Mouse (Mus musculus) liver, postnatal 0 days (tissue): ENCODE results near the gene Vwf. TPM values are rescaled to one million over a fixed set of nuclear protein-coding genes. Genes with fewer than 3 reads are reported as not detected.

Source experiments
- ATAC-seq: fragments of 200-750 bp; cut with Nextera tagmentation; 2 replicates; pipeline ENCODE4 v1.8.0; 2017; ENCODE audit warnings: mild to moderate bottlenecking, moderate library complexity
- DNase-seq: peaks from one replicate; pipeline ENCODE4 v3.0.0-alpha.2; 2016
- H3K27ac ChIP-seq: fragments of 300-500 bp; sonication (generic); 2 replicates; pipeline ENCODE4 v1.5.1; 2014; ENCODE audit warnings: antibody characterized with exemption, moderate library complexity, mild to moderate bottlenecking, low read depth
- H3K27me3 ChIP-seq: fragments of 300-500 bp; sonication (generic); 2 replicates; pipeline ENCODE4 v1.6.1; 2014; ENCODE audit warnings: low read length, control low read depth, mixed read lengths; ENCODE audit not compliant: insufficient read depth
- H3K36me3 ChIP-seq: fragments of 300-500 bp; sonication (generic); replicated peaks from 2 replicates; pipeline ENCODE4 v1.6.1; 2014; ENCODE audit warnings: mild to moderate bottlenecking, control low read depth, low read length, moderate library complexity, mixed read lengths; ENCODE audit not compliant: insufficient read depth
- H3K4me1 ChIP-seq: fragments of 300-500 bp; sonication (generic); 2 replicates; pipeline ENCODE4 v1.6.1; 2014; ENCODE audit warnings: antibody characterized with exemption, mild to moderate bottlenecking, control low read depth; ENCODE audit not compliant: insufficient read depth
- H3K4me2 ChIP-seq: fragments of 300-500 bp; sonication (generic); 2 replicates; pipeline ENCODE4 v1.6.1; 2014; ENCODE audit warnings: low read depth, mild to moderate bottlenecking, low read length, moderate library complexity, mixed read lengths
- H3K4me3 ChIP-seq: fragments of 300-500 bp; sonication (generic); 2 replicates; pipeline ENCODE4 v1.5.1; 2014; ENCODE audit warnings: low read depth, low read length
- H3K9ac ChIP-seq: fragments of 300-500 bp; sonication (generic); replicated peaks from 2 replicates; pipeline ENCODE4 v1.6.1; 2014; ENCODE audit warnings: mild to moderate bottlenecking, moderate library complexity
- H3K9me3 ChIP-seq: fragments of 300-500 bp; sonication (generic); 2 replicates; pipeline ENCODE4 v1.6.1; 2016; ENCODE audit warnings: mild to moderate bottlenecking, control low read depth, low read length, mixed read lengths
- CTCF ChIP-seq: sonication (generic); IDR thresholded peaks from 2 replicates; pipeline ENCODE4 v1.5.1; 2016; ENCODE audit warnings: antibody characterized with exemption, low read depth
- EP300 ChIP-seq: IDR thresholded peaks from 2 replicates; pipeline ENCODE4 v1.6.1; 2016; ENCODE audit warnings: antibody characterized with exemption, low read depth, mild to moderate bottlenecking
- WGBS: fragments of 180-500 bp; shearing (Covaris S2); extraction: QIAGEN DNeasy Blood & Tissue Kit; methylation state at CpG from one replicate; pipeline ENCODE4 v1.1.7; 2014; ENCODE audit not compliant: insufficient replicate concordance; 5-methylcytosine and 5-hydroxymethylcytosine counted together
- polyA plus RNA-seq: library from polyadenylated mRNA; unstranded; fragments of >200 nt; fragmentation: Nextera tagmentation; extraction: Ambion mirVana; gene quantifications from 2 replicates; pipeline ENCODE4 v1.2.1, GENCODE M21; 2015

Vwf gene
- polyA plus RNA-seq, 1 experiment from 2014 or later, result 14.8 TPM

- WGBS, result 81% methylated on average over 11 of the region's 11 CpGs
- H3K9ac ChIP-seq, result no peak overlapping the region
- no peaks in the 10 kb centered on the region for H3K27me3 ChIP-seq
- H3K4me1 ChIP-seq, result peaks cover 30% of the 10 kb centered on the region
- no peak overlapping the region for H3K4me3 ChIP-seq
- no peak for TF ChIP-seq CTCF
- TF ChIP-seq EP300, result no peak
- no peak overlapping the region for H3K4me2 ChIP-seq
- DNase-seq, result no peak
- no peak for ATAC-seq
- H3K27ac ChIP-seq, result no peak overlapping the region
- no peaks in the 10 kb centered on the region for H3K36me3 ChIP-seq
- no peaks in the 10 kb centered on the region for H3K9me3 ChIP-seq
These were observed 31.5 kb downstream of the Vwf start for GRCm38 (mm10) chr6:125577882-125578646.

GRCm38 (mm10) chr6:125578647-125579011 is 32.1 kb downstream of the Vwf start:
- TF ChIP-seq EP300 (no peak), CTCF (no peak)
- no peak for ATAC-seq
- H3K36me3 ChIP-seq, result no peaks in the 10 kb centered on the region
- H3K27ac ChIP-seq, result no peak overlapping the region
- no peaks in the 10 kb centered on the region for H3K27me3 ChIP-seq
- 88% methylated on average over 7 of the region's 7 CpGs for WGBS
- no peak for DNase-seq
- H3K9ac ChIP-seq, result no peak overlapping the region
- peaks cover 27% of the 10 kb centered on the region for H3K4me1 ChIP-seq
- H3K9me3 ChIP-seq, result no peaks in the 10 kb centered on the region
- H3K4me2 ChIP-seq, result no peak overlapping the region
- no peak overlapping the region for H3K4me3 ChIP-seq

GRCm38 (mm10) chr6:125579864-125580263 is 33.3 kb downstream of the Vwf start:
- peaks cover 16% of the 10 kb centered on the region for H3K4me1 ChIP-seq
- no peaks in the 10 kb centered on the region for H3K36me3 ChIP-seq
- H3K27me3 ChIP-seq, result no peaks in the 10 kb centered on the region
- H3K4me3 ChIP-seq, result no peak overlapping the region
- no peaks in the 10 kb centered on the region for H3K9me3 ChIP-seq
- H3K4me2 ChIP-seq, result no peak overlapping the region
- WGBS, result 95% methylated on average over 2 of the region's 2 CpGs
- DNase-seq, result no peak
- no peak for TF ChIP-seq CTCF
- TF ChIP-seq EP300, result no peak
- H3K27ac ChIP-seq, result no peak overlapping the region
- no peak overlapping the region for H3K9ac ChIP-seq
- ATAC-seq, result no peak

GRCm38 (mm10) chr6:125583666-125584065 is 37.1 kb downstream of the Vwf start:
- Histone ChIP-seq H3K9me3 (no peaks in the 10 kb centered on the region), H3K36me3 (no peaks in the 10 kb centered on the region), H3K4me2 (no peak overlapping the region), H3K27me3 (no peaks in the 10 kb centered on the region), H3K27ac (peak overlapping the region; percentile 11; the same call in 1 of the 2 replicates), H3K4me1 (no peaks in the 10 kb centered on the region; the same call in 1 of the 2 replicates), H3K4me3 (no peak overlapping the region), H3K9ac (no peak overlapping the region)
- 64% methylated on average over 6 of the region's 6 CpGs for whole genome bisulfite sequencing
- ATAC-seq, result peak; percentile 44; the same call in 1 of the 2 replicates
- no peak for TF ChIP-seq CTCF
- no peak for TF ChIP-seq EP300
- no peak for DNase-seq

- TF ChIP-seq EP300 (no peak), CTCF (no peak)
- no peak for ATAC-seq
- H3K27ac ChIP-seq, result no peak overlapping the region
- no peaks in the 10 kb centered on the region; the same call in 1 of the 2 replicates for H3K4me1 ChIP-seq
- no peak overlapping the region for H3K4me2 ChIP-seq
- H3K27me3 ChIP-seq, result no peaks in the 10 kb centered on the region
- no peaks in the 10 kb centered on the region for H3K9me3 ChIP-seq
- H3K9ac ChIP-seq, result no peak overlapping the region
- 90% methylated on average over 15 of the region's 15 CpGs for WGBS
- no peak for DNase-seq
- H3K36me3 ChIP-seq, result no peaks in the 10 kb centered on the region
- H3K4me3 ChIP-seq, result no peak overlapping the region
These were observed 37.7 kb downstream of the Vwf start for GRCm38 (mm10) chr6:125584266-125584665.

- DNase-seq (no peak), ATAC-seq (no peak)
- H3K9ac ChIP-seq, result no peak overlapping the region
- H3K9me3 ChIP-seq, result no peaks in the 10 kb centered on the region
- H3K27ac ChIP-seq, result no peak overlapping the region
- H3K4me3 ChIP-seq, result no peak overlapping the region
- no peaks in the 10 kb centered on the region for H3K36me3 ChIP-seq
- H3K27me3 ChIP-seq, result no peaks in the 10 kb centered on the region
- H3K4me1 ChIP-seq, result no peaks in the 10 kb centered on the region; the same call in 1 of the 2 replicates
- WGBS, result 73% methylated on average over 3 of the region's 3 CpGs
- TF ChIP-seq CTCF (no peak), EP300 (no peak)
- no peak overlapping the region for H3K4me2 ChIP-seq
These were observed 39.0 kb downstream of the Vwf start for GRCm38 (mm10) chr6:125585579-125585978.
